Mouse (Mus musculus): ENCODE data around the gene Pde7b. TPM values are rescaled to one million over a fixed set of nuclear protein-coding genes. Genes with fewer than 3 reads are reported as not detected.

Pde7b gene
- polyA plus RNA-seq, 2 experiments, result 0.22 to 0.39 TPM

- H3K27me3 ChIP-seq (ENCODE audit: control insufficient read depth, insufficient read depth, low read length), result no peaks in the 10 kb centered on the region
- DNase-seq (ENCODE audit: low read depth in 3 of 3, low spot score in 3 of 3) (no peak), ATAC-seq (ENCODE audit: insufficient read depth) (no peak)
- H3K4me1 ChIP-seq (replicated peaks; ENCODE audit: control insufficient read depth in 2 of 2, insufficient read depth in 2 of 2, low read length in 1 of 2), result peaks cover 0 to 12% of the 10 kb centered on the region in 2 experiments; a peak in 2 of 4 replicates
- H3K4me2 ChIP-seq (ENCODE audit: low read depth), result peak overlapping the region; percentile 67
- no peaks in the 10 kb centered on the region for H3K36me3 ChIP-seq (replicated peaks; ENCODE audit: control insufficient read depth, insufficient read depth, low read depth)
- peak overlapping the region; percentile 31; the same call in 1 of the 2 replicates for H3K9ac ChIP-seq (replicated peaks)
- H3K27ac ChIP-seq, result no peak overlapping the region
- H3K4me3 ChIP-seq (ENCODE audit: insufficient read depth in 1 of 2, low read depth in 2 of 2, low read length in 2 of 2), result peak overlapping the region in 1 of 2 experiments; percentile 42; a peak in 2 of 4 replicates
- WGBS (ENCODE audit: insufficient replicate concordance), result 8% methylated on average over 3 of the region's 3 CpGs
- no peak for TF ChIP-seq CTCF (IDR thresholded peaks at IDR 0.05; ENCODE audit: low read depth)
- TF ChIP-seq EP300 (IDR thresholded peaks at IDR 0.05; ENCODE audit: low read depth), result no peak
- H3K9me3 ChIP-seq (ENCODE audit: control insufficient read depth, low read length), result no peaks in the 10 kb centered on the region
These were observed 916 bp downstream of the Pde7b start for GRCm38 (mm10) chr10:20723962-20724361.

DNA sequence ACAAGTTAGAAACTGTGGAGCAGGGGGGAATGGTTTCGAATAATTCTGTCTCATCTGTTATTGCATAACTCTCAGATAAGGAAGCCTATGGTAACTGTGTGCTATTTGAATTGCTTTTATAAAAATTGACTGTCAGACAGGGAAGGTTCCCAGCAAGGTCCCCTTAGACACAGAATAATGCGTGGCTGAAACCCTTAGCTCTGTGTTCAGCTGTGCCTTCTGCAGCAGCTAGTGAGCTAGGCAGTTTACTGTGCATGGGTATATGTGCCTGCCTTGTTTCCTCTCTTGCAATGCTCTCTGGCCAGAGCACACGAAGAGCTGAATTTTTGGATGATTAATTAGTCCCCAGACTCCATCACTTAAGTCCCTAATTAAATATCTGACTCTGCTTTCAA is 1.4 kb downstream of the Pde7b start:
- DNase-seq (ENCODE audit: low read depth in 3 of 3, low spot score in 3 of 3), result no peak
- WGBS (ENCODE audit: insufficient replicate concordance), result 12% methylated on average over 3 of the region's 3 CpGs

DNA sequence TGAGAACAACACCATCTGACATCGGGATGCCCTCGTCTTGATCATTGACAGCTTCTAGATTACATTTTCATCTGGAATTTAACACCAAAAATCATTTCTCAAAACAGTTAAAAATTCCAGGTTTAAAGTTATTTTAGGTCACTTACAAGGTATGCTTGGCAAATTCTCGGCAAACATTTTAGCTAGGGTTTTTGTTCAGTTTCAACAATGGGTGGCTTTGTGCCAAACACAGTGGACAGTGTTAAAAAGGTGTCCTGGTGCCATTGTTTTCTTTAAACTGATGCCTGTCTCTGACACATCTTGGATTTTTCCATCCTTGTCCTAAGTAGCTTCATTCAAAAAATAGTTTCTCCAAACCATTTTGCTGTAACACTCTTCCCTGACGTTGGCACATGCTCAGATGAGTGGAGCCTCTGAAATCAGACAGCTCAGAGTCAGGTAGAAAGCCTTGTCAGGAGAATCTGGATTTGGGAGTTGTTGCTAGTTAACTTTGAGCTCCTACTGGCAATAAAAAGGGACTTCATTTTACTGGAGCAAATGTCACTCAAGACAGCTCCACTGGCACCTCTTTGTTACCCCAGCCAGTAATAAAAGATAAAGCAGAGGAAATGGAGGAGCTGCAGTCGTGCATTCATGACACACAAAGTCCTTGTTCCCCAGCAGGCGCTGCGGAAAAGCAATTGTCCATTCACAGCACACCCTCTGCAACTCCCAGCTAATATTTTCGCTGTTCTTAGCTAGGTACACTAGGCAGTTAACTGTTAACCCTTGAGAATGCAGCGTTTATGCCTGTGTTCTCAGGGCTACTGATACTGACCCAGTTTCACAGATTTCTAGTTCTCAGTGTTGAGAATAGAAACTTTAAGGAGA is 2.0 kb downstream of the Pde7b start:
- no peaks in the 10 kb centered on the region for H3K27me3 ChIP-seq (ENCODE audit: control insufficient read depth, insufficient read depth, low read length)
- TF ChIP-seq EP300 (IDR thresholded peaks at IDR 0.05; ENCODE audit: low read depth) (no peak), CTCF (IDR thresholded peaks at IDR 0.05; ENCODE audit: low read depth) (no peak)
- no peak for ATAC-seq (ENCODE audit: insufficient read depth)
- no peaks in the 10 kb centered on the region for H3K36me3 ChIP-seq (replicated peaks; ENCODE audit: control insufficient read depth, insufficient read depth, low read depth)
- H3K9me3 ChIP-seq (ENCODE audit: control insufficient read depth, low read length), result no peaks in the 10 kb centered on the region
- peaks cover 0 to 12% of the 10 kb centered on the region in 2 experiments; a peak in 2 of 4 replicates for H3K4me1 ChIP-seq (replicated peaks; ENCODE audit: control insufficient read depth in 2 of 2, insufficient read depth in 2 of 2, low read length in 1 of 2)
- 35% methylated on average over 9 of the region's 9 CpGs for WGBS (ENCODE audit: insufficient replicate concordance)
- no peak overlapping the region for H3K4me3 ChIP-seq (ENCODE audit: insufficient read depth in 1 of 2, low read depth in 2 of 2, low read length in 2 of 2)
- peak overlapping the region; percentile 20; the same call in 1 of the 2 replicates for H3K4me2 ChIP-seq (ENCODE audit: low read depth)
- no peak overlapping the region for H3K27ac ChIP-seq
- DNase-seq (ENCODE audit: low read depth in 3 of 3, low spot score in 3 of 3), result no peak
- H3K9ac ChIP-seq (replicated peaks), result no peak overlapping the region

More for the DNA sequence above, 1.4 kb downstream of the Pde7b start:
- Histone ChIP-seq H3K4me2 (ENCODE audit: low read depth) (peak overlapping the region; percentile 20; the same call in 1 of the 2 replicates), H3K27ac (no peak overlapping the region), H3K4me3 (ENCODE audit: insufficient read depth in 1 of 2, low read depth in 2 of 2, low read length in 2 of 2) (no peak overlapping the region), H3K27me3 (ENCODE audit: control insufficient read depth, insufficient read depth, low read length) (no peaks in the 10 kb centered on the region), H3K4me1 (replicated peaks; ENCODE audit: control insufficient read depth in 2 of 2, insufficient read depth in 2 of 2, low read length in 1 of 2) (peaks cover 0 to 12% of the 10 kb centered on the region in 2 experiments; a peak in 2 of 4 replicates), H3K9ac (replicated peaks) (no peak overlapping the region), H3K9me3 (ENCODE audit: control insufficient read depth, low read length) (no peaks in the 10 kb centered on the region), H3K36me3 (replicated peaks; ENCODE audit: control insufficient read depth, insufficient read depth, low read depth) (no peaks in the 10 kb centered on the region)
- ATAC-seq (ENCODE audit: insufficient read depth), result no peak
- TF ChIP-seq CTCF (IDR thresholded peaks at IDR 0.05; ENCODE audit: low read depth) (no peak), EP300 (IDR thresholded peaks at IDR 0.05; ENCODE audit: low read depth) (no peak)

- Histone ChIP-seq H3K27ac (no peak overlapping the region), H3K27me3 (ENCODE audit: control insufficient read depth, insufficient read depth, low read length) (no peaks in the 10 kb centered on the region), H3K36me3 (replicated peaks; ENCODE audit: control insufficient read depth, insufficient read depth, low read depth) (no peaks in the 10 kb centered on the region), H3K9ac (replicated peaks) (no peak overlapping the region), H3K4me2 (ENCODE audit: low read depth) (no peak overlapping the region), H3K4me3 (ENCODE audit: insufficient read depth in 1 of 2, low read depth in 2 of 2, low read length in 2 of 2) (no peak overlapping the region), H3K4me1 (replicated peaks; ENCODE audit: control insufficient read depth in 2 of 2, insufficient read depth in 2 of 2, low read length in 1 of 2) (peaks cover 0 to 8% of the 10 kb centered on the region in 2 experiments; a peak in 2 of 4 replicates), H3K9me3 (ENCODE audit: control insufficient read depth, low read length) (no peaks in the 10 kb centered on the region)
- DNase-seq (ENCODE audit: low read depth in 3 of 3, low spot score in 3 of 3) (no peak), ATAC-seq (ENCODE audit: insufficient read depth) (no peak)
- WGBS (ENCODE audit: insufficient replicate concordance), result 24% methylated on average over 2 of the region's 2 CpGs
- no peak for TF ChIP-seq EP300 (IDR thresholded peaks at IDR 0.05; ENCODE audit: low read depth)
- no peak for TF ChIP-seq CTCF (IDR thresholded peaks at IDR 0.05; ENCODE audit: low read depth)
These were observed 5.7 kb downstream of the Pde7b start for GRCm38 (mm10) chr10:20719201-20719600.

DNA sequence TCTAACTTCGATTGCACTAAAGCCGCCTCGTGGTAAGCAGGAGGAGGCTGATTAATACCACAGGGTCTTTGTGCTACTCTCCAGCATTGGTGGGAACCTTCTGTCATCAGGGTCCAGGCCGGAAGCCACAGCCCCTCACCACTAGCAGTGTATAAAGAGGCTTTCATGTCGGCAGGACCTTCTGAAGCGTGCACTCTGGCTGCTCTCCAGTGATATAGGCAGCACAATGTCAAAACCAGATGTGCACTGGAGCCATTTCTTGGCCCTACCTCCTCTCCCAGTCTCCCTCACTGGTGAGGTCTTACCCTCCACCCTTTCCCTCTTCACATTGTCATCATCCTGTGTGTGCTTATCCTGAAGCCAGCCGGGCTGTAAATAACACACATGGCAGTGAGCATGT is 24.2 kb downstream of the Pde7b start:
- no peak overlapping the region for H3K27ac ChIP-seq
- no peaks in the 10 kb centered on the region for H3K36me3 ChIP-seq (replicated peaks; ENCODE audit: control insufficient read depth, insufficient read depth, low read depth)
- no peaks in the 10 kb centered on the region for H3K9me3 ChIP-seq (ENCODE audit: control insufficient read depth, low read length)
- H3K4me1 ChIP-seq (replicated peaks; ENCODE audit: control insufficient read depth in 2 of 2, insufficient read depth in 2 of 2, low read length in 1 of 2), result no peaks in the 10 kb centered on the region
- no peaks in the 10 kb centered on the region for H3K27me3 ChIP-seq (ENCODE audit: control insufficient read depth, insufficient read depth, low read length)
- H3K9ac ChIP-seq (replicated peaks), result no peak overlapping the region
- no peak overlapping the region for H3K4me3 ChIP-seq (ENCODE audit: insufficient read depth in 1 of 2, low read depth in 2 of 2, low read length in 2 of 2)
- no peak for TF ChIP-seq EP300 (IDR thresholded peaks at IDR 0.05; ENCODE audit: low read depth)
- TF ChIP-seq CTCF (IDR thresholded peaks at IDR 0.05; ENCODE audit: low read depth), result no peak
- no peak for ATAC-seq (ENCODE audit: insufficient read depth)
- no peak overlapping the region for H3K4me2 ChIP-seq (ENCODE audit: low read depth)
- no peak for DNase-seq (ENCODE audit: low read depth in 3 of 3, low spot score in 3 of 3)
- WGBS (ENCODE audit: insufficient replicate concordance), result 65% methylated on average over 7 of the region's 7 CpGs
